Mouse (Mus musculus) kidney, adult 2 months (tissue): Measurements from ENCODE around the gene Gm11011. TPM values are rescaled to one million over a fixed set of nuclear protein-coding genes. Genes with fewer than 3 reads are reported as not detected.
A peak's percentile ranks its signal among the peaks of the same experiment; 100 is the strongest.
"Not testable (repeated sequence)": the region's sequence is repeated elsewhere in the genome, so short reads cannot be mapped to it uniquely, and the experiment has no call there.

Experiments used
- DNase-seq: peaks from one replicate; pipeline ENCODE4 v3.0.0; 2021
- H3K27ac ChIP-seq: fragments of 200-500 bp; 2 replicates; pipeline ENCODE4 v1.5.1; 2012; ENCODE audit warnings: low read depth, low read length, control low read depth, inconsistent platforms; ENCODE audit not compliant: insufficient read depth
- H3K27me3 ChIP-seq: fragments of 200-500 bp; replicated peaks from 2 replicates; pipeline ENCODE4 v1.6.1; 2012; ENCODE audit warnings: mild to moderate bottlenecking, moderate library complexity, low read length, inconsistent platforms; ENCODE audit not compliant: control insufficient read depth, insufficient read depth
- H3K36me3 ChIP-seq: fragments of 200-500 bp; 2 replicates; pipeline ENCODE4 v1.6.1; 2012; ENCODE audit warnings: mild to moderate bottlenecking, moderate library complexity, low read length, inconsistent platforms; ENCODE audit not compliant: control insufficient read depth, insufficient read depth
- H3K4me1 ChIP-seq: fragments of 200-500 bp; 2 replicates; pipeline ENCODE4 v1.6.1; 2011; ENCODE audit warnings: low read length; ENCODE audit not compliant: control insufficient read depth, insufficient read depth
- H3K4me3 ChIP-seq: fragments of 200-500 bp; 2 replicates; pipeline ENCODE4 v1.5.1; 2011; ENCODE audit warnings: mild to moderate bottlenecking, low read depth, low read length, control low read depth; ENCODE audit not compliant: insufficient read depth
- CTCF ChIP-seq: fragments of 200-500 bp; conservative IDR thresholded peaks from 2 replicates; pipeline ENCODE4 v1.5.1; 2011; ENCODE audit warnings: low read depth, mild to moderate bottlenecking, control low read depth, low read length, moderate library complexity, mixed read lengths; ENCODE audit not compliant: insufficient read depth, insufficient read length
- POLR2A ChIP-seq: fragments of 200-500 bp; IDR thresholded peaks from one replicate; pipeline ENCODE4 v1.6.1; 2011; ENCODE audit warnings: low read depth, low read length, control low read depth
- WGBS: fragments of 180-500 bp; shearing (Covaris S2); methylation state at CpG from one replicate; pipeline ENCODE4 v1.1.7; 2018; 5-methylcytosine and 5-hydroxymethylcytosine counted together
- polyA plus RNA-seq: library from polyadenylated mRNA; depleted of rRNA; stranded (reverse); fragments of >200 nt; gene quantifications from 2 replicates; pipeline ENCODE4 v1.2.3, GENCODE M21; 2012; rRNA removed

Gene Gm11011
- polyA plus RNA-seq: not detected in 2 replicates

DNA sequence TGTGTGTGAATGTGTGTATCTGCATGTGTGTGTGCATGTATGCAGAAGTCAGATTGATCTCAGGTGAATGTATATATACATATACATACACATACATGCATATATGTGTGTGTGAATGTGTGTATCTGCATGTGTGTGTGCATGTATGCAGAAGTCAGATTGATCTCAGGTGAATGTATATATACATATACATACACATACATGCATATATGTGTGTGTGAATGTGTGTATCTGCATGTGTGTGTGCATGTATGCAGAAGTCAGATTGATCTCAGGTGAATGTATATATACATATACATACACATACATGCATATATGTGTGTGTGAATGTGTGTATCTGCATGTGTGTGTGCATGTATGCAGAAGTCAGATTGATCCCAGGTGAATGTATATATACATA is at the start of gene Gm11011:
Gene Gm11011, minus strand, starts transcription at position 101 of the 400 bp plus-strand sequence.
- H3K27me3 ChIP-seq, H3K36me3 ChIP-seq, DNase-seq, H3K4me1 ChIP-seq, H3K4me3 ChIP-seq, H3K27ac ChIP-seq: not testable (repeated sequence)

DNA sequence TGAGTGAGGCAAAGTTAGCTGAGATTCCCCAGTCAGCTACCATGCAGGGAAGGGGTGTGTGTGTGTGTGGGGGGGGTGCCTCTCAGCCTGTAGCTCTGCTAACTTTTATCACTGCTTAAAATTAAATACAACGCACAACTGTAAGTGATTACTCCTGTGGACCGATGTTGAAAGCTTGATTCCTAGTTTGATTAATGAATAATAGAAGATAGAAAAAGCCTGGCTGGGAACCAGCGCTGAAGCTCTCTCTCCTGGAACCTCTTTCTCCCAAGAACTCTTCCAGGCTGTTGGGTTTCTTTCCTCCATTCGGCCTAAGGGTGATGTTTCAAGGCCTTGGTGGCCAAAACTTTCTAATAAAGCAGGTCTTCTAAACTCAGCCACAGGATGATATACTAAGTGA is 48.9 kb upstream of the Gm11011 start:
- H3K4me1 ChIP-seq: no peaks in the 10 kb centered on the region
- H3K36me3 ChIP-seq: no peaks in the 10 kb centered on the region
- WGBS: 11% methylated on average over 4 of the region's 4 CpGs
- no peaks in the 10 kb centered on the region for H3K27me3 ChIP-seq
- peak overlapping the region; percentile 24; the same call in 1 of the 2 replicates for H3K4me3 ChIP-seq
- no peak for TF ChIP-seq POLR2A
- TF ChIP-seq CTCF: no peak
- peak; percentile 55 for DNase-seq
- H3K27ac ChIP-seq: peak overlapping the region; percentile 55

- Histone ChIP-seq H3K4me1 (no peaks in the 10 kb centered on the region), H3K4me3 (peak overlapping the region; percentile 24; the same call in 1 of the 2 replicates), H3K27ac (peak overlapping the region; percentile 47), H3K27me3 (no peaks in the 10 kb centered on the region), H3K36me3 (no peaks in the 10 kb centered on the region)
- 30% methylated on average over 7 of the region's 7 CpGs for WGBS
- peak; percentile 19 for DNase-seq
- TF ChIP-seq POLR2A (no peak), CTCF (no peak)
These were observed 47.9 kb upstream of the Gm11011 start for GRCm38 (mm10) chr2:169635428-169635827.

- 26% methylated on average over 17 of the region's 17 CpGs for WGBS
- TF ChIP-seq POLR2A (no peak), CTCF (no peak)
- DNase-seq: peak; percentile 16
- Histone ChIP-seq H3K36me3 (no peaks in the 10 kb centered on the region), H3K27me3 (no peaks in the 10 kb centered on the region), H3K27ac (peak overlapping the region; percentile 73), H3K4me3 (peak overlapping the region; percentile 65), H3K4me1 (no peaks in the 10 kb centered on the region)
These were observed 47.3 kb upstream of the Gm11011 start for GRCm38 (mm10) chr2:169634619-169635382.

DNA sequence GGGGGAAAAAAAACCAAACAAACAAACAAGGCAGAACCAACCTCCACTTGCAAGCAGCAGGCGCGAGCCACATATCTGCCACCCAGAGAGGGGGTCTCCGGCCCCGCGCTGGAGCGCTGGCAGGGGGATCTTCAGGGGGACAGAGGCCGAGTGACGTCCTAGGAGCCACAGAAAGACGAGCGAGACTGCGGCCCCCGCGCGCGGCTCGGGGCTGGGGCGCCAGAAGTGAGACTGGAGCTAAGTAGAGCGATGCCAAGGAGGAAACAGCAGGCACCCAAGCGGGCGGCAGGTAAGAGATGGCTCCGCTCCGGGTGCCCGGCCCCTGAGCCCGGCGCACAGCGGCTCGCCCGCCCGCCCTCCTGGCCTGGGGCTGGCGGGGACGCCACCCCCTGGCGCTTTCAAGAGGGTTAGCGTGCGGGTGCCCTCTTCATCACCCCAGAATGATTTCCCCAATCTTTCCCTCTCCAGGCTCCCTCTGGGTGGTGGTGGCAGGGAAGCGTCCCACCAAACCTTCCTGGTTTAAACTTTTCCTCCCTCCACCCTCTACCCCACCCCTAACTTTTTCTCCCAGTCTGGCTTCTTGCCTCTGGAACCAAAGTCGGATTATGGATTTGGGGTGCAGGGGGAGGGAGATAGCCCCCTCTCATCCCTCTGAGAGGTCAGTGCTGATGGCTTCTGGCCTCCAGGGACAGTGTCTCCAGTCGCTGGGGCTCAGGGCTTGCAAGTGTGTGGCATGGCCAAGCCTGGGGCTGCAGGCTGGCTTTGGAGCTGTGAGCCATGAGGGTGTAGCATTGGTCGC is 46.1 kb upstream of the Gm11011 start:
- DNase-seq: peak; percentile 25
- under 1% methylated on average over 38 of the region's 38 CpGs for WGBS
- Histone ChIP-seq H3K27me3 (no peaks in the 10 kb centered on the region), H3K4me1 (no peaks in the 10 kb centered on the region), H3K36me3 (no peaks in the 10 kb centered on the region), H3K4me3 (peak overlapping the region; percentile 65), H3K27ac (peak overlapping the region; percentile 73)
- TF ChIP-seq CTCF: no peak
- no peak for TF ChIP-seq POLR2A

DNA sequence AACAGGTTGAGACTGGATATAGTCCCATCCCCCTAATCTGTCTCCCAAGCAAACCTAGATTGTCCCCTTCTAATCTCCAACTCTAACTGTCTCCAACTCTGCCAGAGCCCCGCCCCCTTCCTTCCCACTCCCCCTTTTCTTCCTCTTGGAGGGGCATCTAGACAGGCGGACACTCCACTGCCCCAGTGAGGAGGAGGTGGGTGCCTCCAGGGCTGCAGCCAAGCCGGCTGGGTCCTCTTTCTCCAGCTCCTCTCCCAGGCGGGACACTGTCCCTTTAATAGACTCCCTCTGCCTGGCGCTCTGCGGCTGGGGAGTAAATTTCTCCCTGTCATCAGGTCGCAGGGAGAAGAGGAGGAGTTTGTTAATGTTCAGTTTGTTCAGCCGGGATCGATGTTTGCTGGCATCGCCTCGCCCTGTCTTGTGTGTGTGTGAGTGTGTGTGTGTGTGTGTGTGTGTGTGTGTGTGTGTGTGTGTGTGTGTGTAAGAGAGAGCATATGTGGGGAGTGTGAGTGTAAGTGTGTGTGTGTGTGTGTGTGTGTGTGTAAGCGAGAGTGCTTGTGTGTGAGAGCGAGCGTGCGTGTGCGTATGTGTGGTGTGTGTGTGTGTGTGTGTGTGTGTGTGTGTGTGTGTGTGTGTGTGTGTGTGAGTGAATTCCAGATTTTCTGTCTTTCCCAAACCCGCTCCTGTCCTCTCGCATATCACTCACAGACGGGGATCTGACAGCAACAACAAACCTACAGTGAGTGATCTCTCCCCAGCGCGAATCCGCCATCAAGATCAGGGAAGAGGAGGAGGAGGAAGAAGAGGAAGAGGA is 45.0 kb upstream of the Gm11011 start, which contains the start of gene Tshz2:
Gene Tshz2, plus strand, starts transcription at position 676 of the 814 bp plus-strand sequence.
- Histone ChIP-seq H3K27me3 (no peaks in the 10 kb centered on the region), H3K36me3 (no peaks in the 10 kb centered on the region), H3K4me3 (peak within 1 kb of the TSS; percentile 65), H3K4me1 (no peaks in the 10 kb centered on the region), H3K27ac (peak within 1 kb of the TSS; percentile 73)
- peak; percentile 72 for DNase-seq
- no peak for TF ChIP-seq POLR2A
- TF ChIP-seq CTCF: no peak
- 2% methylated on average over 20 of the region's 22 CpGs for WGBS

DNA sequence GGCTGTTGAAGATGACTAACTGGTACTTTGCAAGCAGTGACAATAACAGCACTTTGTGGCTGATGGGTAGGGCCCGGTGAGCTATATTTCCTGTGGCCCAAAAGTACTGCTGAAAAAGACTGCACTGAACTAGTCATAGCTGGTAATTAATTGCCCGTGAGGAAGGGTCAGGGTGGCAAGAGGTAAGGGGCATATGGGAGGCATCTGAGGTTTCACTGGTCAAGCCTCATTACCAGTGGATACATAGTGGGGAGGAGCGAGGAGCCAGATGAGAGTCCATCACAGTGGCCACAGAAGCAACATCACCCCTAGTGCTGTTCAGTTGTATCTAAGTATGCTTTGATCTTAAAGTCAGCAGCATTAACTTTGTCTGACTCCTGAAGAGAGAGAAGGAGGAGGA is 42.5 kb upstream of the Gm11011 start:
- WGBS: 51% methylated on average over 3 of the region's 3 CpGs
- H3K36me3 ChIP-seq: no peaks in the 10 kb centered on the region
- no peak overlapping the region for H3K4me3 ChIP-seq

More for the DNA sequence above, 42.5 kb upstream of the Gm11011 start:
- H3K27me3 ChIP-seq: no peaks in the 10 kb centered on the region
- DNase-seq: no peak
- H3K27ac ChIP-seq: no peak overlapping the region
- TF ChIP-seq POLR2A (no peak), CTCF (no peak)
- no peaks in the 10 kb centered on the region for H3K4me1 ChIP-seq
